ENCODE assay signal across 8 mouse cellular contexts in the genomic region with DNA sequence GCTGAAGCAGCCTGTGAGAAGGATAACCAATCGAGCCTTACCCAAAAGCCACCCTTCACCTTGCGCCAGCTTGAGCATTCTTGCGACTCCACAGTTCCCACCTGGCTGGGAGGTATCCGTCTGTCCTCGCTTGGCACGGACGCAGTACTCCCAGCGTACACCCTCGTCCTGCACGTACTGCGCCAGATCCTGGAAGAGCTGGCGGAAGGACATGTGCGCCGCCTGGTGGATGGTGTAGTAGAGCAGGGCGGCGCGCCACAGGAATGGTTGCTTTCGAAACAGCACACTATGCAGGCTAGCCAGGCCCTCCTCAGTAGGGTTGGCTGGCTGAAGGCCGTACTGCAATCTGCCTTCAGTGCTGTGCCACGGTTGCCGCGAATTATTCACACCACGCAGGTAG. TPM values are rescaled to one million over a fixed set of nuclear protein-coding genes. Genes with fewer than 3 reads are reported as not detected.
DNase-seq lines count a peak whose midpoint lies in the region; ATAC-seq lines count a peak whose summit lies in the region.

No protein-coding gene starts in this region.

- H3K4me2 ChIP-seq in heart, embryonic 12.5 days = peak overlapping the region; percentile 4; the same call in 1 of the 2 replicates
- no peak overlapping the region; the same call in 1 of the 2 replicates for H3K4me2 ChIP-seq in heart, embryonic 13.5 days

- 23% methylated on average over 23 of the region's 23 CpGs for WGBS in heart, embryonic 12.5 days
- 25% methylated on average over 23 of the region's 23 CpGs for WGBS in heart, embryonic 13.5 days

- H3K4me3 ChIP-seq in heart, embryonic 12.5 days = no peak overlapping the region
- 0 out of 2 replicates have a peak overlapping the region, but pooled peaks have one; percentile 8 for H3K4me3 ChIP-seq in heart, embryonic 13.5 days

- H3K9ac ChIP-seq in heart, embryonic 12.5 days = no peak overlapping the region
- H3K9ac ChIP-seq in heart, embryonic 13.5 days = no peak overlapping the region

- H3K4me1 ChIP-seq in heart, embryonic 12.5 days (replicated peaks) = peaks cover 14% of the 10 kb centered on the region
- peaks cover 18% of the 10 kb centered on the region for H3K4me1 ChIP-seq in heart, embryonic 13.5 days

- intact Hi-C loops in heart, postnatal 25 days (cut with DNase I) = no loop called here
- intact Hi-C loops in left cerebral cortex, postnatal 10 days (cut with DNase I) = no loop called here

- H3K36me3 ChIP-seq in heart, embryonic 12.5 days = peaks cover 13% of the 10 kb centered on the region; the same call in 1 of the 2 replicates
- H3K36me3 ChIP-seq in heart, embryonic 13.5 days = peaks cover 20% of the 10 kb centered on the region

- H3K27me3 ChIP-seq in heart, embryonic 12.5 days (replicated peaks) = peaks cover 53% of the 10 kb centered on the region
- peaks cover 66% of the 10 kb centered on the region for H3K27me3 ChIP-seq in heart, embryonic 13.5 days (replicated peaks)

- no peaks in the 10 kb centered on the region for H3K9me3 ChIP-seq in heart, embryonic 12.5 days (replicated peaks)
- H3K9me3 ChIP-seq in heart, embryonic 13.5 days = no peaks in the 10 kb centered on the region

- peak; percentile 54; the same call in 1 of the 2 replicates for ATAC-seq in heart, embryonic 12.5 days (ENCODE audit: insufficient number of reproducible peaks, low FRiP score)
- ATAC-seq in CD4-positive, CD25-positive, alpha-beta regulatory T cell, adult 4 months = peak; percentile 72
- no peak for ATAC-seq in heart, embryonic 13.5 days (ENCODE audit: extremely low read depth, insufficient number of reproducible peaks, low FRiP score, low TSS enrichment)
- peak; percentile 46; the same call in 1 of the 2 replicates for ATAC-seq in neutrophil, adult 5-6 weeks (ENCODE audit: extremely low read depth, insufficient number of reproducible peaks, low FRiP score, poor library complexity, severe bottlenecking)

- DNase-seq in heart, postnatal 25 days (ENCODE audit: low spot score) = no peak
- peak; percentile 50 for DNase-seq in cerebellum, adult 8-10 months
- DNase-seq in liver = peak; percentile 77
- DNase-seq in left cerebral cortex, postnatal 10 days (ENCODE audit: extremely low spot score in 1 of 2, low spot score in 2 of 2) = no peak

- no peak overlapping the region for H3K27ac ChIP-seq in heart, embryonic 12.5 days (ENCODE audit: poor library complexity, severe bottlenecking)
- no peak overlapping the region for H3K27ac ChIP-seq in heart, embryonic 13.5 days (replicated peaks)

RNA-seq across cellular contexts. Expression of a gene that starts 6.6 kb away (rescaled TPM):
- polyA plus RNA-seq in heart, embryonic 12.5 days (2016; fragmentation: Nextera tagmentation; extraction: Ambion mirVana) = 7.9 and 8.1 TPM in 2 replicates
- 1 to 10 TPM; 1.8 to 2.0 TPM for total RNA-seq in heart, postnatal 25 days (2021)
- polyA plus RNA-seq in CD4-positive, CD25-positive, alpha-beta regulatory T cell, adult 4 months (2017; shearing (Covaris generic)) = 1 to 10 TPM in 1 of 2 experiments, under 1 TPM in 1; 0.90 to 2.6 TPM
- 6.0 and 6.5 TPM in 2 replicates for polyA plus RNA-seq in heart, embryonic 13.5 days (2015; fragmentation: Nextera tagmentation; extraction: Ambion mirVana)
- total RNA-seq in neutrophil, adult 5-6 weeks (2017) = 1.2 and 2.7 TPM in 2 replicates
- 10 to 100 TPM; 68.2 to 82.2 TPM for total RNA-seq in left cerebral cortex, postnatal 10 days (2021)

RNA-seq across cellular contexts. Expression of a gene that starts 7.1 kb away (rescaled TPM):
- 1.8 and 2.1 TPM in 2 replicates for polyA plus RNA-seq in heart, embryonic 12.5 days (2016; fragmentation: Nextera tagmentation; extraction: Ambion mirVana)
- total RNA-seq in heart, postnatal 25 days (2021) = 10 to 100 TPM; 17.2 to 20.1 TPM
- under 1 TPM in 1 of 2 experiments, not detected in 1; 0.15 TPM for polyA plus RNA-seq in CD4-positive, CD25-positive, alpha-beta regulatory T cell, adult 4 months (2017; shearing (Covaris generic))
- 2.5 and 2.7 TPM in 2 replicates for polyA plus RNA-seq in heart, embryonic 13.5 days (2015; fragmentation: Nextera tagmentation; extraction: Ambion mirVana)
- not detected in 2 replicates for total RNA-seq in neutrophil, adult 5-6 weeks (2017)
- 1 to 10 TPM; 3.2 to 3.5 TPM for total RNA-seq in left cerebral cortex, postnatal 10 days (2021)

RNA-seq across cellular contexts. Expression of a gene that starts 12.8 kb away (rescaled TPM):
- polyA plus RNA-seq in heart, embryonic 12.5 days (2016; fragmentation: Nextera tagmentation; extraction: Ambion mirVana) = 16.1 and 19.5 TPM in 2 replicates
- total RNA-seq in heart, postnatal 25 days (2021) = 1 to 10 TPM; 4.9 to 7.1 TPM
- polyA plus RNA-seq in CD4-positive, CD25-positive, alpha-beta regulatory T cell, adult 4 months (2017; shearing (Covaris generic)) = 1 to 10 TPM in 1 of 2 experiments, not detected in 1; 1.1 TPM
- 15.5 and 15.9 TPM in 2 replicates for polyA plus RNA-seq in heart, embryonic 13.5 days (2015; fragmentation: Nextera tagmentation; extraction: Ambion mirVana)
- 0.49 and 1.3 TPM in 2 replicates for total RNA-seq in neutrophil, adult 5-6 weeks (2017)
- 1 to 10 TPM; 4.2 to 4.3 TPM for total RNA-seq in left cerebral cortex, postnatal 10 days (2021)

RNA-seq across cellular contexts. Expression of a gene that starts 13.5 kb away (rescaled TPM):
- not detected in 2 replicates for polyA plus RNA-seq in heart, embryonic 12.5 days (2016; fragmentation: Nextera tagmentation; extraction: Ambion mirVana)
- total RNA-seq in heart, postnatal 25 days (2021) = 1 to 10 TPM; 1.5 to 2.2 TPM
- under 1 TPM; 0.26 to 0.39 TPM for polyA plus RNA-seq in CD4-positive, CD25-positive, alpha-beta regulatory T cell, adult 4 months (2017; shearing (Covaris generic))
- polyA plus RNA-seq in heart, embryonic 13.5 days (2015; fragmentation: Nextera tagmentation; extraction: Ambion mirVana) = 0.15 TPM in 1 of 2 replicates, not detected in the other
- not detected in 2 replicates for total RNA-seq in neutrophil, adult 5-6 weeks (2017)
- total RNA-seq in left cerebral cortex, postnatal 10 days (2021) = under 1 TPM; 0.34 to 0.75 TPM

RNA-seq across cellular contexts. Expression of a gene that starts 14.4 kb away (rescaled TPM):
- polyA plus RNA-seq in heart, embryonic 12.5 days (2016; fragmentation: Nextera tagmentation; extraction: Ambion mirVana) = 60.8 and 64.1 TPM in 2 replicates
- 10 to 100 TPM; 19.8 to 21.5 TPM for total RNA-seq in heart, postnatal 25 days (2021)
- 10 to 100 TPM; 44.5 to 56.2 TPM for polyA plus RNA-seq in CD4-positive, CD25-positive, alpha-beta regulatory T cell, adult 4 months (2017; shearing (Covaris generic))
- polyA plus RNA-seq in heart, embryonic 13.5 days (2015; fragmentation: Nextera tagmentation; extraction: Ambion mirVana) = 58.7 and 59.3 TPM in 2 replicates
- 42.5 and 47.1 TPM in 2 replicates for total RNA-seq in neutrophil, adult 5-6 weeks (2017)
- total RNA-seq in left cerebral cortex, postnatal 10 days (2021) = 10 to 100 TPM; 29.6 to 30.2 TPM

Comparison
In these comparisons a context has a peak if more than half of its experiments do, and no peak if none do; other contexts are left out.
1. DNase-seq: peak in cerebellum, adult 8-10 months (single experiment) and liver (single experiment); none in heart, postnatal 25 days (single experiment) and left cerebral cortex, postnatal 10 days (0 of 2).
2. RNA of a gene that starts 6.6 kb away (total RNA-seq): 68.2 to 82.2 TPM in left cerebral cortex, postnatal 10 days; 1.2 to 2.7 TPM in neutrophil, adult 5-6 weeks and 1.8 to 2.0 TPM in heart, postnatal 25 days; every median in the first group is over 10 times any median in the second.